Mouse (Mus musculus): ENCODE measurements around the gene Akap17b. TPM values are rescaled to one million over a fixed set of nuclear protein-coding genes. Genes with fewer than 3 reads are reported as not detected.

Akap17b gene
- polyA plus RNA-seq, 2 experiments = 4.1 to 4.5 TPM

GRCm38 (mm10) chrX:36640046-36640445 lies 5.1 kb downstream of the Akap17b start:
- Histone ChIP-seq H3K9ac (ENCODE audit: low read depth, low read length, severe bottlenecking) (no peak overlapping the region), H3K27ac (replicated peaks; ENCODE audit: low read depth, low read length) (no peak overlapping the region), H3K36me3 (ENCODE audit: control insufficient read depth, insufficient read depth, low read length) (no peaks in the 10 kb centered on the region), H3K4me2 (replicated peaks; ENCODE audit: low read depth, low read length, severe bottlenecking) (no peak overlapping the region), H3K4me3 (replicated peaks; ENCODE audit: low read length) (no peak overlapping the region), H3K27me3 (ENCODE audit: control insufficient read depth, insufficient read depth, low read length) (no peaks in the 10 kb centered on the region), H3K9me3 (ENCODE audit: control insufficient read depth, low read length) (no peaks in the 10 kb centered on the region), H3K4me1 (ENCODE audit: control insufficient read depth, insufficient read depth, low read length) (no peaks in the 10 kb centered on the region)
- 72% methylated on average over 6 of the region's 6 CpGs for WGBS
- no peak for TF ChIP-seq POLR2A (IDR thresholded peaks at IDR 0.05; ENCODE audit: borderline replicate concordance, extremely low read depth, insufficient read depth, insufficient read length)
- ATAC-seq (ENCODE audit: low FRiP score, low read depth) = no peak
- DNase-seq (ENCODE audit: low spot score) = no peak

- no peaks in the 10 kb centered on the region for H3K36me3 ChIP-seq (ENCODE audit: control insufficient read depth, insufficient read depth, low read length)
- DNase-seq (ENCODE audit: low spot score) (no peak), ATAC-seq (ENCODE audit: low FRiP score, low read depth) (no peak)
- H3K4me1 ChIP-seq (ENCODE audit: control insufficient read depth, insufficient read depth, low read length) = no peaks in the 10 kb centered on the region
- no peaks in the 10 kb centered on the region for H3K9me3 ChIP-seq (ENCODE audit: control insufficient read depth, low read length)
- H3K27me3 ChIP-seq (ENCODE audit: control insufficient read depth, insufficient read depth, low read length) = no peaks in the 10 kb centered on the region
- H3K4me2 ChIP-seq (replicated peaks; ENCODE audit: low read depth, low read length, severe bottlenecking) = no peak overlapping the region
- H3K9ac ChIP-seq (ENCODE audit: low read depth, low read length, severe bottlenecking) = no peak overlapping the region
- H3K27ac ChIP-seq (replicated peaks; ENCODE audit: low read depth, low read length) = no peak overlapping the region
- 4% methylated on average over 1 of the region's 1 CpGs for WGBS
- no peak overlapping the region for H3K4me3 ChIP-seq (replicated peaks; ENCODE audit: low read length)
- no peak for TF ChIP-seq POLR2A (IDR thresholded peaks at IDR 0.05; ENCODE audit: borderline replicate concordance, extremely low read depth, insufficient read depth, insufficient read length)
Observed at GRCm38 (mm10) chrX:36630771-36631170, 14.4 kb downstream of the Akap17b start.

- 78% methylated on average over 3 of the region's 3 CpGs for WGBS
- ATAC-seq (ENCODE audit: low FRiP score, low read depth) = no peak
Observed at GRCm38 (mm10) chrX:36628102-36628501, 17.1 kb downstream of the Akap17b start.

GRCm38 (mm10) chrX:36609117-36609516 lies 36.1 kb downstream of the Akap17b start:
- Histone ChIP-seq H3K4me1 (ENCODE audit: control insufficient read depth, insufficient read depth, low read length) (no peaks in the 10 kb centered on the region), H3K36me3 (ENCODE audit: control insufficient read depth, insufficient read depth, low read length) (peaks cover 24% of the 10 kb centered on the region), H3K27ac (replicated peaks; ENCODE audit: low read depth, low read length) (no peak overlapping the region), H3K9me3 (ENCODE audit: control insufficient read depth, low read length) (no peaks in the 10 kb centered on the region), H3K27me3 (ENCODE audit: control insufficient read depth, insufficient read depth, low read length) (no peaks in the 10 kb centered on the region), H3K9ac (ENCODE audit: low read depth, low read length, severe bottlenecking) (no peak overlapping the region), H3K4me3 (replicated peaks; ENCODE audit: low read length) (no peak overlapping the region), H3K4me2 (replicated peaks; ENCODE audit: low read depth, low read length, severe bottlenecking) (no peak overlapping the region)
- WGBS = 70% methylated on average over 2 of the region's 2 CpGs
- no peak for DNase-seq (ENCODE audit: low spot score)
- TF ChIP-seq POLR2A (IDR thresholded peaks at IDR 0.05; ENCODE audit: borderline replicate concordance, extremely low read depth, insufficient read depth, insufficient read length) = no peak
- ATAC-seq (ENCODE audit: low FRiP score, low read depth) = no peak

More at GRCm38 (mm10) chrX:36628102-36628501, 17.1 kb downstream of the Akap17b start:
- H3K27me3 ChIP-seq (ENCODE audit: control insufficient read depth, insufficient read depth, low read length) = no peaks in the 10 kb centered on the region
- no peaks in the 10 kb centered on the region for H3K36me3 ChIP-seq (ENCODE audit: control insufficient read depth, insufficient read depth, low read length)
- no peaks in the 10 kb centered on the region for H3K9me3 ChIP-seq (ENCODE audit: control insufficient read depth, low read length)
- H3K9ac ChIP-seq (ENCODE audit: low read depth, low read length, severe bottlenecking) = no peak overlapping the region
- DNase-seq (ENCODE audit: low spot score) = no peak
- H3K27ac ChIP-seq (replicated peaks; ENCODE audit: low read depth, low read length) = no peak overlapping the region
- no peaks in the 10 kb centered on the region for H3K4me1 ChIP-seq (ENCODE audit: control insufficient read depth, insufficient read depth, low read length)
- H3K4me2 ChIP-seq (replicated peaks; ENCODE audit: low read depth, low read length, severe bottlenecking) = no peak overlapping the region
- TF ChIP-seq POLR2A (IDR thresholded peaks at IDR 0.05; ENCODE audit: borderline replicate concordance, extremely low read depth, insufficient read depth, insufficient read length) = no peak
- no peak overlapping the region for H3K4me3 ChIP-seq (replicated peaks; ENCODE audit: low read length)

- H3K9ac ChIP-seq (ENCODE audit: low read depth, low read length, severe bottlenecking) = no peak overlapping the region
- H3K4me1 ChIP-seq (ENCODE audit: control insufficient read depth, insufficient read depth, low read length) = no peaks in the 10 kb centered on the region
- TF ChIP-seq POLR2A (IDR thresholded peaks at IDR 0.05; ENCODE audit: borderline replicate concordance, extremely low read depth, insufficient read depth, insufficient read length) = no peak
- H3K4me2 ChIP-seq (replicated peaks; ENCODE audit: low read depth, low read length, severe bottlenecking) = no peak overlapping the region
- H3K36me3 ChIP-seq (ENCODE audit: control insufficient read depth, insufficient read depth, low read length) = peaks cover 28% of the 10 kb centered on the region
- ATAC-seq (ENCODE audit: low FRiP score, low read depth) (no peak), DNase-seq (ENCODE audit: low spot score) (no peak)
- no peaks in the 10 kb centered on the region for H3K27me3 ChIP-seq (ENCODE audit: control insufficient read depth, insufficient read depth, low read length)
- H3K4me3 ChIP-seq (replicated peaks; ENCODE audit: low read length) = no peak overlapping the region
- WGBS = 82% methylated on average over 4 of the region's 4 CpGs
- H3K27ac ChIP-seq (replicated peaks; ENCODE audit: low read depth, low read length) = no peak overlapping the region
- no peaks in the 10 kb centered on the region for H3K9me3 ChIP-seq (ENCODE audit: control insufficient read depth, low read length)
Observed at GRCm38 (mm10) chrX:36604040-36604439, 41.2 kb downstream of the Akap17b start.

GRCm38 (mm10) chrX:36602926-36603325 lies 42.3 kb downstream of the Akap17b start:
- Histone ChIP-seq H3K4me3 (replicated peaks; ENCODE audit: low read length) (no peak overlapping the region), H3K27me3 (ENCODE audit: control insufficient read depth, insufficient read depth, low read length) (no peaks in the 10 kb centered on the region), H3K27ac (replicated peaks; ENCODE audit: low read depth, low read length) (no peak overlapping the region), H3K9me3 (ENCODE audit: control insufficient read depth, low read length) (no peaks in the 10 kb centered on the region), H3K4me1 (ENCODE audit: control insufficient read depth, insufficient read depth, low read length) (no peaks in the 10 kb centered on the region), H3K9ac (ENCODE audit: low read depth, low read length, severe bottlenecking) (no peak overlapping the region), H3K4me2 (replicated peaks; ENCODE audit: low read depth, low read length, severe bottlenecking) (no peak overlapping the region), H3K36me3 (ENCODE audit: control insufficient read depth, insufficient read depth, low read length) (peaks cover 28% of the 10 kb centered on the region)
- 84% methylated on average over 2 of the region's 2 CpGs for WGBS
- DNase-seq (ENCODE audit: low spot score) (no peak), ATAC-seq (ENCODE audit: low FRiP score, low read depth) (no peak)
- TF ChIP-seq POLR2A (IDR thresholded peaks at IDR 0.05; ENCODE audit: borderline replicate concordance, extremely low read depth, insufficient read depth, insufficient read length) = no peak

All from limb, embryonic 14.5 days (tissue).